ENCODE assay signal across 12 mouse cellular contexts in genomic region chr11:30230330-30230771, GRCm38 (mm10). TPM values are rescaled to one million over a fixed set of nuclear protein-coding genes. Genes with fewer than 3 reads are reported as not detected.
DNase-seq lines count a peak whose midpoint lies in the region; ATAC-seq and TF ChIP-seq lines count a peak whose summit lies in the region.
"Had no signal": no experiment of that assay in that cellular context is flagged by ENCODE, and none has a peak within 500 bp of the region (broad histone marks: within the 10 kb centered on the region; RNA-seq: fewer than 3 reads in every experiment).

No protein-coding gene starts in this region.

- no peaks in the 10 kb centered on the region for H3K27me3 ChIP-seq in midbrain, embryonic 16.5 days (ENCODE audit: control insufficient read depth, insufficient read depth, low read depth, low read length)
- no peaks in the 10 kb centered on the region for H3K27me3 ChIP-seq in midbrain, postnatal 0 days (ENCODE audit: insufficient read depth, low read length)
- no peaks in the 10 kb centered on the region for H3K27me3 ChIP-seq in kidney, embryonic 15.5 days
- H3K27me3 ChIP-seq: embryonic facial prominence, embryonic 15.5 days had no signal

- intact Hi-C loops in gastrocnemius, adult 2 months (cut with DNase I) = no loop called here

- peak; percentile 21; the same call in 1 of the 2 replicates for ATAC-seq in midbrain, embryonic 16.5 days
- ATAC-seq in midbrain, postnatal 0 days (ENCODE audit: low FRiP score) = no peak
- ATAC-seq in kidney, embryonic 15.5 days (replicated peaks; ENCODE audit: low FRiP score) = peak; percentile 89

- peaks cover 1% of the 10 kb centered on the region; the same call in 1 of the 2 replicates for H3K36me3 ChIP-seq in midbrain, embryonic 16.5 days (ENCODE audit: control insufficient read depth, insufficient read depth, low read length)
- peaks cover 2% of the 10 kb centered on the region; the same call in 1 of the 2 replicates for H3K36me3 ChIP-seq in midbrain, postnatal 0 days (ENCODE audit: insufficient read depth, low read length)
- peaks cover 2% of the 10 kb centered on the region; the same call in 1 of the 2 replicates for H3K36me3 ChIP-seq in kidney, embryonic 15.5 days
- H3K36me3 ChIP-seq: embryonic facial prominence, embryonic 15.5 days had no signal

- no peak for TF ChIP-seq CTCF in gastrocnemius, adult 2 months (IDR thresholded peaks at IDR 0.05)
- TF ChIP-seq CTCF in midbrain, postnatal 0 days (IDR thresholded peaks at IDR 0.05) = no peak

- no peak overlapping the region for H3K9ac ChIP-seq in midbrain, embryonic 16.5 days (ENCODE audit: low read depth, low read length)
- H3K9ac ChIP-seq in midbrain, postnatal 0 days (replicated peaks; ENCODE audit: low read length, poor library complexity, severe bottlenecking) = no peak overlapping the region
- no peak overlapping the region for H3K9ac ChIP-seq in kidney, embryonic 15.5 days
- H3K9ac ChIP-seq: embryonic facial prominence, embryonic 15.5 days had no signal

- peak overlapping the region; percentile 50 for H3K27ac ChIP-seq in gastrocnemius, adult 2 months
- H3K27ac ChIP-seq in midbrain, embryonic 16.5 days (ENCODE audit: low read length) = no peak overlapping the region
- no peak overlapping the region for H3K27ac ChIP-seq in midbrain, postnatal 0 days (ENCODE audit: low read depth, low read length)
- H3K27ac ChIP-seq in kidney, embryonic 15.5 days = peak overlapping the region; percentile 83
- H3K27ac ChIP-seq: embryonic facial prominence, embryonic 15.5 days had no signal

- no peak overlapping the region; the same call in 1 of the 2 replicates for H3K4me3 ChIP-seq in gastrocnemius, adult 2 months
- no peak overlapping the region for H3K4me3 ChIP-seq in midbrain, embryonic 16.5 days (ENCODE audit: low read depth, low read length)
- H3K4me3 ChIP-seq in midbrain, postnatal 0 days (ENCODE audit: low read depth, low read length) = no peak overlapping the region
- no peak overlapping the region for H3K4me3 ChIP-seq in kidney, embryonic 15.5 days (replicated peaks)
- H3K4me3 ChIP-seq: embryonic facial prominence, embryonic 15.5 days had no signal

- H3K4me1 ChIP-seq in midbrain, embryonic 16.5 days (ENCODE audit: control insufficient read depth, insufficient read depth, low read length) = peaks cover 9% of the 10 kb centered on the region; the same call in 1 of the 2 replicates
- H3K4me1 ChIP-seq in midbrain, postnatal 0 days (ENCODE audit: insufficient read depth, low read length) = no peaks in the 10 kb centered on the region; the same call in 1 of the 2 replicates
- H3K4me1 ChIP-seq in kidney, embryonic 15.5 days = peaks cover 23% of the 10 kb centered on the region

- no peak for DNase-seq in gastrocnemius, adult 2 months
- no peak for DNase-seq in gastrocnemius, postnatal 4 days (ENCODE audit: low spot score in 2 of 2)
- DNase-seq in midbrain, postnatal 0 days (ENCODE audit: low spot score) = no peak
- peak; percentile 65 for DNase-seq in yolk sac, embryonic 10.5 days (ENCODE audit: low spot score)
- no peak for DNase-seq in gastrocnemius, postnatal 25 days
- no peak for DNase-seq in thymus, postnatal 4 days
- DNase-seq: cerebellum, adult 11-12 months; lung, adult 18-20 months had no signal

- H3K9me3 ChIP-seq in midbrain, embryonic 16.5 days (replicated peaks; ENCODE audit: control insufficient read depth, low read length, poor library complexity, severe bottlenecking) = no peaks in the 10 kb centered on the region
- no peaks in the 10 kb centered on the region for H3K9me3 ChIP-seq in midbrain, postnatal 0 days (ENCODE audit: low read length)
- H3K9me3 ChIP-seq in kidney, embryonic 15.5 days (replicated peaks) = no peaks in the 10 kb centered on the region
- H3K9me3 ChIP-seq: embryonic facial prominence, embryonic 15.5 days had no signal

- H3K4me2 ChIP-seq in midbrain, embryonic 16.5 days (ENCODE audit: low read length) = no peak overlapping the region
- no peak overlapping the region for H3K4me2 ChIP-seq in midbrain, postnatal 0 days (ENCODE audit: low read depth, low read length, poor library complexity, severe bottlenecking)
- no peak overlapping the region for H3K4me2 ChIP-seq in kidney, embryonic 15.5 days
- H3K4me2 ChIP-seq: embryonic facial prominence, embryonic 15.5 days; midbrain, embryonic 11.5 days had no signal

- 94% methylated on average over 4 of the region's 4 CpGs for WGBS in midbrain, embryonic 16.5 days
- WGBS in midbrain, postnatal 0 days = 76% methylated on average over 4 of the region's 4 CpGs
- 78% methylated on average over 4 of the region's 4 CpGs for WGBS in kidney, embryonic 15.5 days

RNA-seq across cellular contexts. Expression of gene Sptbn1, which starts 37.6 kb away (rescaled TPM):
- 100 to 1,000 TPM; 112 to 141 TPM for total RNA-seq in gastrocnemius, adult 2 months (2021)
- 100 to 1,000 TPM; 233 to 240 TPM for total RNA-seq in gastrocnemius, postnatal 4 days (2021)
- polyA plus RNA-seq in midbrain, embryonic 16.5 days (2015; fragmentation: Nextera tagmentation; extraction: Ambion mirVana) = 185 TPM in 2 replicates
- 294 and 367 TPM in 2 replicates for total RNA-seq in midbrain, postnatal 0 days (2014; rRNA removed)
- 170 and 173 TPM in 2 replicates for polyA plus RNA-seq in midbrain, postnatal 0 days (2015; fragmentation: Nextera tagmentation; extraction: Ambion mirVana)
- polyA plus RNA-seq in kidney, embryonic 15.5 days (2015; fragmentation: Nextera tagmentation; extraction: Ambion mirVana) = 114 and 119 TPM in 2 replicates
- total RNA-seq in gastrocnemius, postnatal 25 days (2021) = 100 to 1,000 TPM; 126 to 130 TPM

Comparison
In these comparisons a context has a peak if more than half of its experiments do, and no peak if none do; other contexts are left out.
1. H3K27ac ChIP-seq: peak in gastrocnemius, adult 2 months (single experiment) and kidney, embryonic 15.5 days (single experiment); none in midbrain, embryonic 16.5 days (single experiment) and midbrain, postnatal 0 days (single experiment).